Mouse (Mus musculus): ENCODE measurements around the gene Smpd3. TPM values are rescaled to one million over a fixed set of nuclear protein-coding genes. Genes with fewer than 3 reads are reported as not detected.
A peak's percentile ranks its signal among the peaks of the same experiment; 100 is the strongest.

Smpd3 gene
- polyA plus RNA-seq, 1 experiment from 2014 or later, result 57.8 TPM

DNA sequence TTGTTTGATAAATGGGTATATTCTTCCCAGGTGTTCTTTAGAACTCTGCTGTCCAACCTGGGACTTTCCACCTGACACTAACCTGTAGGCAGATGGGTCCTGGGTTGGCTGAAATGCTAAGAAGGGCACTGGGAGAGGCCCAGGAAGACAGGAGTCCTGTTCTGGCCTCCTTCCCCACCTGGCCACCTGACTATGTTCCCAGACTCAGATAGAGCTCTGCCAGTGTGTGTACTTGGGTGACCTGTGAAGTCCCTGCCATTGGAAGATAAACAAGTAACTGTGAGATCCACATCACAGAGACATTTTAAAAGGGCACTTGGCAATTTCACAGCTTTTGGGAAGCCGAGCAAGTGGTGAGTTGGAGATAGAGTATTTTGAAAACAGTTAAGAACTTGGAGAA, 31.7 kb downstream of the Smpd3 start:
- no peak overlapping the region for H3K4me2 ChIP-seq
- WGBS, result 95% methylated on average over 1 of the region's 1 CpGs
- no peaks in the 10 kb centered on the region for H3K27me3 ChIP-seq
- no peaks in the 10 kb centered on the region for H3K36me3 ChIP-seq
- H3K4me3 ChIP-seq, result no peak overlapping the region
- H3K4me1 ChIP-seq (replicated peaks), result peaks cover 14% of the 10 kb centered on the region
- H3K27ac ChIP-seq (replicated peaks), result no peak overlapping the region
- no peak overlapping the region for H3K9ac ChIP-seq
- H3K9me3 ChIP-seq, result no peaks in the 10 kb centered on the region
- ATAC-seq (ENCODE audit: low FRiP score, low read depth), result no peak

DNA sequence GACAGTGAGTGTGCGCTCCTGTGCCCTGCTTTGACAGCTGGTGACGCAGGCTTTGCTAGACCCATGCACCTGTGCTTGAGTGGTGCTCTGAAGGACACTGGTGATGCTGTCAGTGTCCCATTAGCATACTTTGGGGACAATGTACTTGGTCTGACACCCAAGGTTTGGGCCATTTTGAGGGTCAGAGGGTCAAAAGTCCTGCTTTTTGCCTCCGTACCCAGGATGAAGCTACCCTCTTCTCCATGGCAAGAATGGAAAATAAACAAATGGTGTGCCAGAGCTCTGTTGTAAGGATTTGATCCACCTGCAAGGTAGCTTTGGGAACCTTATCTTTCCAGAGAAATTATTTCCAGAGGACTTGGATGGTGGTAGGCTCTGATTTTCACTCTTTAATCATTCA, 32.5 kb downstream of the Smpd3 start:
- no peak overlapping the region for H3K27ac ChIP-seq (replicated peaks)

DNA sequence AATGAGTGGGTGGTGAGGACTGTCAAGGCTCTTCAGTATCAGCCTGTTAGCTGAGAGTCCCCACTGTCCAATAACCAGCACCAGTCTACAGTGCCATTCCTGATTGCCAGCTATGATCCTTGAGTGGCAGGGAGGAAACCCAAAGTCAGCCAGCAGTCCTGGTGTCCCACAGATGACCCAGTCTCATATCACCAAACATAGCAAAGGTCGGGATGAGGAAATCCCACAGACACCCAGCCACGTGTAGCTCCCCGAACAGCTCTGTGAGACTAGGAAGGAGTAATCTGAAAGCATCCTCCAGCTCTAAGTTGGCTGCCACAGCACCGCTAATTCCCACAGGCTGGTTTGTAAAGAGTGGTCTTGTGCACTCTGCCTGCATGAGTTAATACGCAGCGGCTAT, 33.5 kb downstream of the Smpd3 start:
- Histone ChIP-seq H3K4me1 (replicated peaks) (peaks cover 27% of the 10 kb centered on the region), H3K9ac (no peak overlapping the region), H3K4me3 (no peak overlapping the region), H3K36me3 (no peaks in the 10 kb centered on the region), H3K9me3 (no peaks in the 10 kb centered on the region), H3K27ac (replicated peaks) (no peak overlapping the region), H3K4me2 (no peak overlapping the region), H3K27me3 (no peaks in the 10 kb centered on the region)
- 82% methylated on average over 6 of the region's 6 CpGs for WGBS
- ATAC-seq (ENCODE audit: low FRiP score, low read depth), result no peak

More for the DNA sequence above, 32.5 kb downstream of the Smpd3 start:
- Histone ChIP-seq H3K27me3 (no peaks in the 10 kb centered on the region), H3K4me2 (no peak overlapping the region), H3K36me3 (no peaks in the 10 kb centered on the region), H3K9me3 (no peaks in the 10 kb centered on the region), H3K4me1 (replicated peaks) (peaks cover 21% of the 10 kb centered on the region), H3K9ac (no peak overlapping the region), H3K4me3 (no peak overlapping the region)
- ATAC-seq (ENCODE audit: low FRiP score, low read depth), result no peak
- 94% methylated on average over 3 of the region's 3 CpGs for WGBS

DNA sequence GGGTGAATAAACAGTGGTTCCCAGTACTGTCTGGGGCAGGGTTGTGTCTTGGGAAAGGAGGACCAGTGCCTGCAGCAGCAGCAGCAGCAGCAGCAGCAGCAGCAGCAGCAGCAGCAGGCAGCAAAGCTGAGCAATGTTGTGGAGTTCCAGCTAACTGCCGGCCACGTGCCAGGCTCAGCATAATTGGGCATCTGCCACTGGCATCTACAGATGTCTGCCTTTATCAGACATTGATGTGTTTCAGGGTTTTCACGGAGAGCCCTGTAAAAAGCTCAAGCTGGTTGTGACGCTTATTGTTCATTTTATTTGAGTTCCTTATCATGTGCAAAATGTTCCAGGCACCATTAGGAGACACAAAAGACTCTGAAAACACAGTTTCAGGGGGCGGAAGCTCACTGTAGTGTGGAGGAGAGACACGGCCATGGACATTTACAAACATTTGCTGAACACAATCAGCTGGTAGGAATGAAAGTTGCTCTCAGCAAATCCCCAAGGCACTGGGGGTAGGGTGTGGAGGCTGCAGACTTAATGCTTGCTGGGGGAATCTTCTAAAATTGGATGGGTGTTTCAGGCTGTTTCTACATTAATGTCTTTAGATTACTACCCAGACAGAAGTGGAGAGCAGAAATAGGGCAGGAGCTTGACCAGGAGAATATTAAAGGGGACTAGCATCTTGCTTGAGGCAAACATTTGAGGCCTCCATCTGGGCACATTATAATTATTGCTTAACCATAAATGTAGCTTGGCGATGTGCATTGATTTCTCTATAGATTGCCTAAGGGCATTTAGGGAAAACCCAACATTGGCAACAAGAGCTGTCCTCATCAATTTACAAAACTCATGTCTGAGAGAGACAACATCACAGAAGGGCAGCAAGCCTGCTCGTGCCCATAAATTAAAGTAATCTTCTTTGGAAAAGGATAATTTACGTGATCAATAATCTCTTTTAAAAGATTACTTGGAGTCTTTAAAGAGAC, 36.8 kb downstream of the Smpd3 start:
- Histone ChIP-seq H3K4me3 (no peak overlapping the region), H3K36me3 (no peaks in the 10 kb centered on the region), H3K4me1 (replicated peaks) (peaks cover 32% of the 10 kb centered on the region), H3K4me2 (peak overlapping the region; percentile 29), H3K27me3 (no peaks in the 10 kb centered on the region), H3K9ac (no peak overlapping the region), H3K9me3 (no peaks in the 10 kb centered on the region), H3K27ac (replicated peaks) (peak overlapping the region; percentile 74)
- WGBS, result 31% methylated on average over 9 of the region's 9 CpGs
- ATAC-seq (ENCODE audit: low FRiP score, low read depth), result peak; percentile 36; the same call in 1 of the 2 replicates

DNA sequence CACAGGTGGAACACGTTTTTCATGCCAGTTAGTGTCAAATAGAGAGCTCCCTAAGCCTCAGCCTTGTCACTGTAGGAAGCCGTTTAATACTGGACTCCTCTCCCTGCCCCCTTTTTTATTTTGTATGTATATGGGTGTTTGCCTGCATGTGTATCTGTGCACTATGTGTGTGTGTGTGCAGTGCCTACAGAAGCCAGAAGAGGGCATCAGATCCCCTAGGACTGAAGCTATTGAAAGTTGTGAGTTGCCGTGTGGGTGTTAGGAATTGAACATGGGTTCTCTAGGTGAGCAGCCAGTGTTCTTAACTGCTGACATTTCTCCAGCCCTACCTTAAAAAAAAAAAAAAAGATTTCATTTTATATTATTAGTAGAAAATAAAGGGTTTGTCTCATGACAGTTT, 38.1 kb downstream of the Smpd3 start:
- Histone ChIP-seq H3K4me2 (no peak overlapping the region), H3K9ac (no peak overlapping the region), H3K4me1 (replicated peaks) (peaks cover 32% of the 10 kb centered on the region), H3K4me3 (no peak overlapping the region), H3K27me3 (no peaks in the 10 kb centered on the region), H3K9me3 (no peaks in the 10 kb centered on the region), H3K36me3 (no peaks in the 10 kb centered on the region), H3K27ac (replicated peaks) (0 out of 2 replicates have a peak overlapping the region, but pooled peaks have one; percentile 34)
- 87% methylated on average over 3 of the region's 3 CpGs for WGBS
- no peak for ATAC-seq (ENCODE audit: low FRiP score, low read depth)

DNA sequence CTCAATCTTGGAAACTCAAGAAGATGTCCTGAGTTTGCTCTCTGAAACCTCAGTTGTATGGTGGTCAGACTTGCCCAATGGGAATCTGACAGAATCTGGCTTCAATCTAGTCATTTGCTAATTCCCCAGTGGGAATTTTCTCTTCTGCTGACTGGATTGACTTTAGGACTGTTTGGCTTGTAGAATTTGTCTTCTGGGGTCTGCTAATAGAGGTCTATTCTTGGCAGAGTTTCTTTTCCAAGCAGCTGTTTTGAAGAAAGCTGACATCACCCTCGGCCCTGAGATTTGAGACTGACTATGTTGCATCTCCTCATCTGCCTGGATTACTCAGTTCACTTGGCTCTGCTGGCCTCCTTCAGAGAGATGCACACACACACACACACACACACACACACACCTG, 38.9 kb downstream of the Smpd3 start:
- no peaks in the 10 kb centered on the region for H3K27me3 ChIP-seq
- peaks cover 32% of the 10 kb centered on the region for H3K4me1 ChIP-seq (replicated peaks)
- ATAC-seq (ENCODE audit: low FRiP score, low read depth), result no peak
- H3K9ac ChIP-seq, result no peak overlapping the region
- H3K27ac ChIP-seq (replicated peaks), result no peak overlapping the region
- no peak overlapping the region for H3K4me3 ChIP-seq
- no peaks in the 10 kb centered on the region for H3K9me3 ChIP-seq
- no peaks in the 10 kb centered on the region for H3K36me3 ChIP-seq
- WGBS, result 69% methylated on average over 1 of the region's 1 CpGs
- no peak overlapping the region for H3K4me2 ChIP-seq

DNA sequence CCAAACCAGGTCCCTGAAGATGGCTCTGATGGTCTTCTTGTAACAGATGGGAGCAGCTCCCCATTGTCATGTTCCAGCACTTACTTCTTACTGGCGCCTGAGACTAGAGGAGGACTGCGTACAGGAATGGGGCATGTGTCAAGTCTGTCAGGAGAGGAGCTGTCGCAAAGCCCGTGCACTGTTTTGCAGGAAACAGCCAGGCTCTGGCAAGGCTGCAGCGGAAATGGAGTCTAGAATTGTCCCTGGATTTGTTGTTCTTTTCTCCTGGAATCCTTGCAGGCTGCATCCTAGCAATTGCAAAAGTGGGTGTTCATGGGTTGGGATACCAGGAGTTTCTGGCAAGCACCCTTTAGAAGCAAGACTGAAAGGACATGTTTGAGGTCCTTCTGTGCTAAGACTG, 39.5 kb downstream of the Smpd3 start:
- H3K27me3 ChIP-seq, result no peaks in the 10 kb centered on the region
- WGBS, result 70% methylated on average over 5 of the region's 5 CpGs
- no peaks in the 10 kb centered on the region for H3K9me3 ChIP-seq
- H3K4me3 ChIP-seq, result no peak overlapping the region
- H3K4me2 ChIP-seq, result no peak overlapping the region
- H3K36me3 ChIP-seq, result no peaks in the 10 kb centered on the region
- no peak overlapping the region for H3K9ac ChIP-seq
- no peak for ATAC-seq (ENCODE audit: low FRiP score, low read depth)
- no peak overlapping the region for H3K27ac ChIP-seq (replicated peaks)
- peaks cover 32% of the 10 kb centered on the region for H3K4me1 ChIP-seq (replicated peaks)

DNA sequence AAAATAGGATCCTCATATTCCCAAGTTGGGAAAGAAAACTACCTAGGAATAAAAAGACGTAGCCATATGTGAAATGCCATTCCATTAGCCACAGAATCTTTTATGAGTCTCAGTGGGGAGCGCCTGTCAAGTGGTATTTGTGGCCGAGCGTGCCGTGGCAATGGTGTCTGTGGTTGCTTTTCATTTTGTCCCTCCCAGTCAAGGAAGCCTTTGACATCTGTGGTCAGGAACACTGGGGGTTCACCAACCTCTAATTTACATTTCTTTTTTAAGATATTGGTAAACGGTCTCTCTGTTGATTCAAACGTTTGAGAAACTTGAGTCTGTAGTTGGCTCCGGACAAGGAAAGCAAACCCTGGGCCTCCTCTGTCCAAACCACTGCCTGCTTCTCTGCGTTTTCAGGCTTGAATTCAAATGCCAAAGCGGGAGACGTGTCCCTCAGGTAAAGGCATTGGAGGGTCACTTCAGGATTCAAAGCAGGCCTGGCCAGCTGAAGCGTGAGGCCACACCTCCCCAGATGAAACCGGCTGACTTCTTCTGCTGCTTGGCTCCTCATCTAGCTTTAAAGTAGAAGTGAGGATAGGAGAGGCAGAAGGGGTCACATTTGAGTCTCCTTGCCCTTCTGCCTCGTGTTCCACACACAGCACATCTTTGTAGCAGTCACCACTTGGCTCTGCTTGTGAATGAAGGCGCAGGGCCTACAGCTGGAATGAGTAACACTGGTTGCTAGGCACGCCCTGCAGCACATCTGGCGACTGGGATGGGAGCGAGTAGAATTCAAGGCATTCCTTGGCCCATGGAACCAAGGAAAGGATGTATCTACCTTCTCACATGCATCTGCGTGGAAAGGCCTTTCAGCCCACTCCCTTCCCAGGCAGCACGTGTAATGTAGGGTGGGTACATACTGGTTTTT, 45.0 kb downstream of the Smpd3 start:
- H3K4me2 ChIP-seq, result no peak overlapping the region
- no peaks in the 10 kb centered on the region for H3K36me3 ChIP-seq
- no peaks in the 10 kb centered on the region for H3K9me3 ChIP-seq
- no peak for ATAC-seq (ENCODE audit: low FRiP score, low read depth)
- H3K4me3 ChIP-seq, result no peak overlapping the region
- 61% methylated on average over 20 of the region's 20 CpGs for WGBS
- no peak overlapping the region for H3K9ac ChIP-seq
- H3K27ac ChIP-seq (replicated peaks), result no peak overlapping the region
- peaks cover 10% of the 10 kb centered on the region; the same call in 1 of the 2 replicates for H3K4me1 ChIP-seq (replicated peaks)
- no peaks in the 10 kb centered on the region for H3K27me3 ChIP-seq

DNA sequence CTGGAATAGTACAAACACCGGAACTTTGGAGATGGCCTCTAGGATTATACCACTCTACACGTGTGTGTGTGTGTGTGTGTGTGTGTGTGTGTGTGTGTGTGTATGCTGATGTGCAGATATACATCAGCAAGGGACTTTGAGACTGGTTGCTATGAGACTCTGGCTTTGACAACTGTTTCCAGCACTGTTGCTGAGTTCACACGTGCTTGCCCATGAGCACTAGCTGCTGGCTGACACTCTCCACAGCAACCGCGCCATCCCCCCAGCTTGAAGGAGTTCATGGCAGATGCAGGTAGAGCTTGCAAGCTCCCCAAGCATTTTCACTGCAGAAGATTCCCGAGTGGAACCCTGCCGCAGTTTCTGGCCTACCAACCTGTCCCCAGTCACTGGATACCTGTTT, 48.3 kb downstream of the Smpd3 start:
- H3K9me3 ChIP-seq, result no peaks in the 10 kb centered on the region
- no peak overlapping the region for H3K4me2 ChIP-seq
- H3K4me3 ChIP-seq, result no peak overlapping the region
- peaks cover 10% of the 10 kb centered on the region; the same call in 1 of the 2 replicates for H3K4me1 ChIP-seq (replicated peaks)
- no peak overlapping the region for H3K27ac ChIP-seq (replicated peaks)
- no peak overlapping the region for H3K9ac ChIP-seq
- H3K36me3 ChIP-seq, result 0 out of 2 replicates have a peak, but pooled peaks cover 2% of the 10 kb centered on the region
- ATAC-seq (ENCODE audit: low FRiP score, low read depth), result no peak
- WGBS, result 64% methylated on average over 7 of the region's 7 CpGs
- H3K27me3 ChIP-seq, result no peaks in the 10 kb centered on the region

DNA sequence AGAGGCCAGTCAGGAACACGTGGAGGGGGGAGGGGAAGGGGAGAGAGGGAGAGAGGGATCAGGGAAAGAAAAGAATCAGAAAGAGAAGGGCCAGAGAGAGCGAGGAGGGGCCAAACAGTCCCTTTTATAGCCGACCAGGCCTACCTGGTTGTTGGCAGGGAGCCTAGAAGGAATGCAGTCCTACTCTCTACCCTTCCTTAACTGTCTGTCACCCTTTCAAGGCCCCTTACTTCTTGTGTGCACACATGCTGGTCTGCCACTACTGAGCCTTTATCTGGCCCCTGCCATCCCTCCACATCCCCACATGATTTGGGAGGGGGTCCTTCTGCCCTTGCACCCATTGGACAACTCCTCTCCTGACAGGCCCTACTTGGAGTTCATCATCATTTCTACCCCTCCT, 49.1 kb downstream of the Smpd3 start:
- ATAC-seq (ENCODE audit: low FRiP score, low read depth), result no peak
- Histone ChIP-seq H3K9ac (no peak overlapping the region), H3K4me2 (no peak overlapping the region), H3K4me3 (no peak overlapping the region), H3K4me1 (replicated peaks) (peaks cover 10% of the 10 kb centered on the region; the same call in 1 of the 2 replicates), H3K27ac (replicated peaks) (no peak overlapping the region), H3K36me3 (0 out of 2 replicates have a peak, but pooled peaks cover 3% of the 10 kb centered on the region), H3K27me3 (no peaks in the 10 kb centered on the region), H3K9me3 (no peaks in the 10 kb centered on the region)
- 28% methylated on average over 3 of the region's 3 CpGs for WGBS

DNA sequence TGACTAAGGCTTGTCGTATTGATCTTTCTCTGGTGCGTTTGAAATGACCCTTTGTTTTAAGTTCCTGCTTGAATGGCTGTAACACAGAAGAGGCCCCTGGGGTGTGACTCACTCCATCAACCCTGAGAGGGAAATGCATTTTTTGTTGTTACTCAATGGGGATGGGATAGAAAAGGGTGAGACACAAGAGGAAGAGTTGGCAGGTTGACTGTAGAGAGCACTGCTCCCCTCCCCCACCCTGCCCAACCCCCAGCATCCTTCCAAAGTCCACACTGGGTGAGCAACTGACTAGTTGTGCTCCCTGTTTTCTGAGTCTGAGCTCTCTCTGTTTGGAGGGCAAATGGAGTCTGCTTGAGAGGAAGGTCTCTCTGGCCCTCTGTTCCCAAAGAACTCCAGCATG, 50.3 kb downstream of the Smpd3 start:
- Histone ChIP-seq H3K36me3 (0 out of 2 replicates have a peak, but pooled peaks cover 3% of the 10 kb centered on the region), H3K27ac (replicated peaks) (no peak overlapping the region), H3K9ac (no peak overlapping the region), H3K4me3 (no peak overlapping the region), H3K4me2 (no peak overlapping the region), H3K27me3 (no peaks in the 10 kb centered on the region), H3K4me1 (replicated peaks) (peaks cover 6% of the 10 kb centered on the region; the same call in 1 of the 2 replicates), H3K9me3 (no peaks in the 10 kb centered on the region)
- ATAC-seq (ENCODE audit: low FRiP score, low read depth), result no peak
- WGBS, result 16% methylated on average over 2 of the region's 2 CpGs

DNA sequence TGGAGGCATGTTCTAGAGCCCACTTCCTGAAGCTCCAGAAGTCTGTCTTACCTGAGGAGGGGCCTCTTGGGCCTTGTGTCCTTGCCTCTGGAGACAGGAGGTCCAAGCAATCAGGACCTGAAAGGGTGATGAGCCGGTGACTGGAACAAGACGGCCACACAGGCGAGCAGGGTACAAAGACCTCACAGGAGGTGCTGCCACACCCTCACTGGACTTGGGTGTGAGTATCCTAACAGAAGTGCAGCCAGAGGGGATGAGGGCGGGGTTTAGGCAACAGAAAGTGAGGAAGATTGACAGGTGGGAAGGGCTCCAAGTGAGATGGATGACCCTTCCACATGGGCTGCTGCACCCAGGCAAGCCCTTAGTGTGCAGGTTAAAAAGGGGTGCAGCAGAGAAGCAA, 56.9 kb downstream of the Smpd3 start:
- no peak for ATAC-seq (ENCODE audit: low FRiP score, low read depth)
- H3K9me3 ChIP-seq, result no peaks in the 10 kb centered on the region
- no peak overlapping the region for H3K4me2 ChIP-seq
- H3K27ac ChIP-seq (replicated peaks), result no peak overlapping the region
- no peaks in the 10 kb centered on the region for H3K4me1 ChIP-seq (replicated peaks)
- no peak overlapping the region for H3K4me3 ChIP-seq
- no peak overlapping the region for H3K9ac ChIP-seq
- WGBS, result 37% methylated on average over 4 of the region's 4 CpGs
- no peaks in the 10 kb centered on the region for H3K27me3 ChIP-seq
- H3K36me3 ChIP-seq, result 0 out of 2 replicates have a peak, but pooled peaks cover 3% of the 10 kb centered on the region
